Mouse (Mus musculus): ENCODE data around the gene Gtf3c4. TPM values are rescaled to one million over a fixed set of nuclear protein-coding genes. Genes with fewer than 3 reads are reported as not detected.

The Gtf3c4 gene
- polyA plus RNA-seq, 1 experiment from 2014 or later: 17.2 TPM

Other genes starting within 250 kb of the Gtf3c4 start
- 0.77 and 0.84 TPM in 2 replicates for gene Gfi1b, start 218.4 kb downstream of the Gtf3c4 start, polyA plus RNA-seq (2015; fragmentation: Nextera tagmentation; extraction: Ambion mirVana)
- gene Tsc1, start 199.1 kb downstream of the Gtf3c4 start, polyA plus RNA-seq (2015; fragmentation: Nextera tagmentation; extraction: Ambion mirVana): 23.7 and 23.9 TPM in 2 replicates
- gene Spaca9, start 140.6 kb downstream of the Gtf3c4 start, polyA plus RNA-seq (2015; fragmentation: Nextera tagmentation; extraction: Ambion mirVana): 0.89 and 1.1 TPM in 2 replicates
- 0.77 and 0.90 TPM in 2 replicates for gene Ak8, start 140.2 kb downstream of the Gtf3c4 start, polyA plus RNA-seq (2015; fragmentation: Nextera tagmentation; extraction: Ambion mirVana)
- 16.5 and 16.9 TPM in 2 replicates for gene Ddx31, start within 50 bp of the Gtf3c4 start, polyA plus RNA-seq (2015; fragmentation: Nextera tagmentation; extraction: Ambion mirVana)
- 0.14 TPM in 1 of 2 replicates, not detected in the other for gene Barhl1, start 76.3 kb upstream of the Gtf3c4 start, polyA plus RNA-seq (2015; fragmentation: Nextera tagmentation; extraction: Ambion mirVana)
- gene Cfap77, start 214.7 kb upstream of the Gtf3c4 start, polyA plus RNA-seq (2015; fragmentation: Nextera tagmentation; extraction: Ambion mirVana): 0.39 and 0.54 TPM in 2 replicates
- 11.3 and 11.5 TPM in 2 replicates for gene Ttf1, start 219.9 kb upstream of the Gtf3c4 start, polyA plus RNA-seq (2015; fragmentation: Nextera tagmentation; extraction: Ambion mirVana)